Mouse (Mus musculus) lung, embryonic 14.5 days (tissue): ENCODE results near the gene Zfp729b. TPM values are rescaled to one million over a fixed set of nuclear protein-coding genes. Genes with fewer than 3 reads are reported as not detected.
A peak's percentile ranks its signal among the peaks of the same experiment; 100 is the strongest.

Source experiments
- ATAC-seq: fragments of 200-750 bp; cut with Nextera tagmentation; 2 replicates; pipeline ENCODE4 v1.8.0; 2017; ENCODE audit warnings: mild to moderate bottlenecking, moderate TSS enrichment, moderate library complexity; ENCODE audit not compliant: insufficient read depth
- DNase-seq: peaks from one replicate; pipeline ENCODE4 v3.0.0-alpha.2; 2015
- H3K27ac ChIP-seq: fragments of 300-500 bp; sonication (generic); 2 replicates; pipeline ENCODE4 v1.5.1; 2014; ENCODE audit warnings: low read depth, mild to moderate bottlenecking, moderate library complexity
- H3K27me3 ChIP-seq: fragments of 300-500 bp; sonication (generic); 2 replicates; pipeline ENCODE4 v1.6.1; 2014; ENCODE audit warnings: low read length, control low read depth; ENCODE audit not compliant: insufficient read depth
- H3K36me3 ChIP-seq: fragments of 300-500 bp; sonication (generic); 2 replicates; pipeline ENCODE4 v1.6.1; 2014; ENCODE audit warnings: control low read depth; ENCODE audit not compliant: insufficient read depth
- H3K4me1 ChIP-seq: fragments of 300-500 bp; sonication (generic); 2 replicates; pipeline ENCODE4 v1.6.1; 2014; ENCODE audit warnings: antibody characterized with exemption, control low read depth; ENCODE audit not compliant: insufficient read depth
- H3K4me2 ChIP-seq: fragments of 300-500 bp; sonication (generic); 2 replicates; pipeline ENCODE4 v1.6.1; 2014; ENCODE audit warnings: mild to moderate bottlenecking
- H3K4me3 ChIP-seq: fragments of 300-500 bp; sonication (generic); 2 replicates; pipeline ENCODE4 v1.5.1; 2014; ENCODE audit warnings: low read depth, low read length
- H3K9ac ChIP-seq: fragments of 300-500 bp; sonication (generic); 2 replicates; pipeline ENCODE4 v1.6.1; 2014
- H3K9me3 ChIP-seq: fragments of 300-500 bp; sonication (generic); 2 replicates; pipeline ENCODE4 v1.6.1; 2016; ENCODE audit warnings: low read depth, low read length, control low read depth
- CTCF ChIP-seq: IDR thresholded peaks from 2 replicates; pipeline ENCODE4 v1.5.1; 2016; ENCODE audit warnings: antibody characterized with exemption, low read depth
- WGBS: fragments of 180-500 bp; shearing (Covaris S2); extraction: QIAGEN DNeasy Blood & Tissue Kit; methylation state at CpG from one replicate; pipeline ENCODE4 v1.1.7; 2014; 5-methylcytosine and 5-hydroxymethylcytosine counted together
- polyA plus RNA-seq: library from polyadenylated mRNA; unstranded; fragments of >200 nt; fragmentation: Nextera tagmentation; extraction: Ambion mirVana; gene quantifications from 2 replicates; pipeline ENCODE4 v1.2.1, GENCODE M21; 2014

Zfp729b gene
- polyA plus RNA-seq, 1 experiment from 2014 or later = 4.7 TPM

GRCm38 (mm10) chr13:67552505-67553346, 56.8 kb downstream of the Zfp729b start:
- ATAC-seq (peak; percentile 98), DNase-seq (peak; percentile 94)
- Histone ChIP-seq H3K36me3 (no peaks in the 10 kb centered on the region), H3K4me2 (peak overlapping the region; percentile 79), H3K27ac (peak overlapping the region; percentile 95), H3K9ac (peak overlapping the region; percentile 88), H3K4me1 (no peaks in the 10 kb centered on the region), H3K4me3 (peak overlapping the region; percentile 87), H3K27me3 (no peaks in the 10 kb centered on the region), H3K9me3 (no peaks in the 10 kb centered on the region)
- WGBS = under 1% methylated on average over 44 of the region's 44 CpGs
- TF ChIP-seq CTCF = no peak

- 90% methylated on average over 1 of the region's 1 CpGs for WGBS
- no peak for ATAC-seq
- no peak overlapping the region for H3K9ac ChIP-seq
Measured at GRCm38 (mm10) chr13:67545941-67546340, 63.6 kb downstream of the Zfp729b start.

More at GRCm38 (mm10) chr13:67545941-67546340, 63.6 kb downstream of the Zfp729b start:
- H3K27ac ChIP-seq = no peak overlapping the region
- peaks cover 39% of the 10 kb centered on the region for H3K36me3 ChIP-seq
- H3K4me2 ChIP-seq = no peak overlapping the region
- H3K4me1 ChIP-seq = no peaks in the 10 kb centered on the region
- no peak overlapping the region for H3K4me3 ChIP-seq
- no peak for DNase-seq
- H3K9me3 ChIP-seq = no peaks in the 10 kb centered on the region
- no peak for TF ChIP-seq CTCF
- H3K27me3 ChIP-seq = no peaks in the 10 kb centered on the region

Other genes with a start within 250 kb of the Zfp729b start
- gene Gm28044, start 249.2 kb downstream of the Zfp729b start, polyA plus RNA-seq = 0.67 TPM in 1 of 2 replicates, not detected in the other
- gene Zfp953, start 249.1 kb downstream of the Zfp729b start, polyA plus RNA-seq = 1.3 and 1.6 TPM in 2 replicates
- gene Gm28041, start 234.0 kb downstream of the Zfp729b start, polyA plus RNA-seq = 0.28 and 0.37 TPM in 2 replicates
- 1.8 and 2.2 TPM in 2 replicates for gene Zfp456, start 233.9 kb downstream of the Zfp729b start, polyA plus RNA-seq
- 5.8 and 6.6 TPM in 2 replicates for gene Zfp429, start 209.9 kb downstream of the Zfp729b start, polyA plus RNA-seq
- 1.0 and 1.2 TPM in 2 replicates for gene Zfp459, start 188.3 kb downstream of the Zfp729b start, polyA plus RNA-seq
- 10.1 and 11.5 TPM in 2 replicates for gene Zfp874a, start 158.1 kb downstream of the Zfp729b start, polyA plus RNA-seq
- gene Zfp874b, start 125.4 kb downstream of the Zfp729b start, polyA plus RNA-seq = 2.4 and 2.8 TPM in 2 replicates
- 12.7 and 13.1 TPM in 2 replicates for gene Zfp58, start 109.2 kb downstream of the Zfp729b start, polyA plus RNA-seq
- 0.30 TPM in 1 of 2 replicates, not detected in the other for gene Gm26965, start 83.6 kb downstream of the Zfp729b start, polyA plus RNA-seq
- 20.5 and 24.3 TPM in 2 replicates for gene Zfp87, start 83.5 kb downstream of the Zfp729b start, polyA plus RNA-seq
- 16.0 and 16.5 TPM in 2 replicates for gene Zfp748, start 55.9 kb downstream of the Zfp729b start, polyA plus RNA-seq
- not detected in 2 replicates for gene Gm49345, start 28.1 kb upstream of the Zfp729b start, polyA plus RNA-seq
- 3.6 and 4.6 TPM in 2 replicates for gene Zfp729a, start 28.1 kb upstream of the Zfp729b start, polyA plus RNA-seq
- 9.9 and 11.0 TPM in 2 replicates for gene Zfp738, start 77.4 kb upstream of the Zfp729b start, polyA plus RNA-seq
- 2.7 and 3.2 TPM in 2 replicates for gene Zfp65, start 119.5 kb upstream of the Zfp729b start, polyA plus RNA-seq
- 5.6 and 6.4 TPM in 2 replicates for gene Zfp85, start 145.5 kb upstream of the Zfp729b start, polyA plus RNA-seq
- gene Zfp493, start 170.0 kb upstream of the Zfp729b start, polyA plus RNA-seq = 3.1 and 4.4 TPM in 2 replicates
- 7.5 and 8.0 TPM in 2 replicates for gene Zfp273, start 204.0 kb upstream of the Zfp729b start, polyA plus RNA-seq
- 3.0 and 3.5 TPM in 2 replicates for gene Gm10037, start 221.4 kb upstream of the Zfp729b start, polyA plus RNA-seq